Mouse (Mus musculus): ENCODE results near the gene Sugct.

DNA sequence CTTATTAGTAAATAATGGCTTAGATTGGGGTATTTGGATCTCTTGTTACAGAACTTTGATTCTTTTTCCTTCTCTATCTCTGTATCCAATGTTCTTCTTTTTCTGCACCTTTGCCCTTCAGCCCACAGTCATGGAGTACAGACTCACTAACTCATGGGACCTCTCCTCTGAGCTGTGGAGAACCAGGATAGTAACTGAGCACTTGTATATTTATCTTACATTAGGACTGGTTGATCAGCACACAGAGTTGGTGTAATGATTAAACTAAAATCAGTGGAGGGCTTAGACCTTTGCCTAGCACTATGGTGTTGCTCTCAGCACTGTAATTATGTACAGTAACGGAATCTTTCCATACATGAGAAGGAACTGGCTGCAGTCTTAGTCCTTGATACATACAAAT is 24.2 kb downstream of the Sugct start:
- TF ChIP-seq POLR2A (IDR thresholded peaks at IDR 0.05; ENCODE audit: borderline replicate concordance, insufficient read depth, low read length) (no peak), CTCF (IDR thresholded peaks at IDR 0.05; ENCODE audit: borderline replicate concordance, insufficient read depth, low read depth, low read length) (no peak)
